Mouse (Mus musculus) myocyte (in vitro differentiated cells): ENCODE data around the gene Dscaml1.

Source experiments
- E2F4 ChIP-seq: IDR thresholded peaks from one replicate; pipeline ENCODE4 v1.6.1; 2011; ENCODE audit warnings: mild to moderate bottlenecking, control low read depth, moderate library complexity; ENCODE audit not compliant: insufficient read depth
- MYOD1 ChIP-seq, 3 experiments: IDR thresholded peaks; one replicate each; pipeline ENCODE4 v1.6.1; 2011; ENCODE audit warnings: control low read depth in 2 of 3, low read depth in 2 of 3, mild to moderate bottlenecking in 2 of 3, moderate library complexity in 1 of 3; ENCODE audit not compliant: insufficient read length in 2 of 3, control insufficient read depth in 1 of 3
- MYOG ChIP-seq, 3 experiments: IDR thresholded peaks; one replicate each; pipeline ENCODE4 v1.6.1; 2011; ENCODE audit warnings: control low read depth in 2 of 3, low read depth in 2 of 3, mild to moderate bottlenecking in 2 of 3; ENCODE audit not compliant: insufficient read length in 2 of 3, control insufficient read depth in 1 of 3, insufficient read depth in 1 of 3
- POLR2A ChIP-seq: IDR thresholded peaks from one replicate; pipeline ENCODE4 v1.6.1; 2011; ENCODE audit warnings: low read depth, mild to moderate bottlenecking, control low read depth, moderate library complexity; ENCODE audit not compliant: insufficient read length
- POLR2AphosphoS2 ChIP-seq: IDR thresholded peaks from one replicate; pipeline ENCODE4 v1.6.1; 2011; ENCODE audit warnings: low read depth, control low read depth; ENCODE audit not compliant: insufficient read length
- SRF ChIP-seq: IDR thresholded peaks from one replicate; pipeline ENCODE4 v1.6.1; 2011; ENCODE audit warnings: low read depth; ENCODE audit not compliant: control insufficient read depth, insufficient read length
- TCF12 ChIP-seq: IDR thresholded peaks from one replicate; pipeline ENCODE4 v1.6.1; 2011; ENCODE audit warnings: mild to moderate bottlenecking, control low read depth; ENCODE audit not compliant: poor library complexity, insufficient read depth, severe bottlenecking
- USF1 ChIP-seq: IDR thresholded peaks from one replicate; pipeline ENCODE4 v1.6.1; 2011; ENCODE audit warnings: low read depth, mild to moderate bottlenecking, control low read depth, moderate library complexity

DNA sequence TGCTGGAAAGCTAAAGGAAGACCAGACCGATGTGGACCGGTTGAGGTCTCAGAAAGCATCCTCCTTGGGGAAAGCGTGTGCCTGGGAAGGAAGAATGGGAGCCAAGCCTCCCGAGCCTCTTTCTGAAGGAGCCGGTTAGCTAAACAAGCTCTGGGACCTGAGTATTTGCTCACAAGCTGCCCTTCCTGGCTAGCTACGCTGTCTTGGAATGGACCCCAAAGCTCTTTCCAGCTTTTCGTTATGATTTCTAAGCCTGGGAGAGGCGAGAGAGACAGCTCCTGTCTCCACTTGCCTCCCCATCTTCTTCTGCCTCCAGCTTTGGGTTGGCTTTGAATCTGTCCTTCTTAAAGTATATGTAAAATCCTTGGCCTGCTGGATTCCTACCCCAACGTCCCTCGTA, 27.6 kb downstream of the Dscaml1 start:
- TF ChIP-seq TCF12 = no peak
- TF ChIP-seq POLR2A = no peak
- TF ChIP-seq POLR2AphosphoS2 = no peak
- no peak for TF ChIP-seq MYOG (IDR thresholded peaks at IDR 0.05; ENCODE audit: control insufficient read depth in 1 of 3, insufficient read depth in 1 of 3, insufficient read length in 2 of 3, low read depth in 2 of 3)
- TF ChIP-seq E2F4 = no peak
- no peak for TF ChIP-seq SRF
- no peak for TF ChIP-seq MYOD1 (IDR thresholded peaks at IDR 0.05; ENCODE audit: control insufficient read depth in 1 of 3, insufficient read length in 2 of 3, low read depth in 2 of 3)
- no peak for TF ChIP-seq USF1
